Mouse (Mus musculus): ENCODE data around the gene Rpl9-ps1. TPM values are rescaled to one million over a fixed set of nuclear protein-coding genes. Genes with fewer than 3 reads are reported as not detected.

Rpl9-ps1 gene
- polyA plus RNA-seq, 1 experiment, result not detected

DNA sequence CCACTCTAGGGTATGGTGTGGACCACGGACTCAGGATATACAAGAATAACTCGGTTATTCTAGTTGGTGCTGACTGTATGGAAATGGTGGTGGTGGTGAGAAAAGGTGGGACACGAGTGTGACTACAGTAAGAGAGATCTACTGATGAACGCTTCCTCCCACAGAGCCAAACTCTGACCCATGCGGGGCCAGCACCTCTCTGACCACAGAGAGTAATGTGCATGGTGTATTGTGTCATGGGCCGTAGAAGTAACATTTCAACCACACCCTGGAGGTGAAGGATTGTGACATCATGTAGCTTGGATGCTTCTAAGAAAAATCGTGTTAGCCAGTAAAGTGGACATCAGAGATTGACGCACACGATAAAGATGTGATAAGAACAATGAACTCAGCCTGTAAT, 16.6 kb downstream of the Rpl9-ps1 start:
- Histone ChIP-seq H3K27me3 (ENCODE audit: control insufficient read depth, insufficient read depth, insufficient read length) (no peaks in the 10 kb centered on the region), H3K79me3 (ENCODE audit: low read depth) (no peaks in the 10 kb centered on the region), H3K79me2 (ENCODE audit: control insufficient read depth, insufficient read depth) (no peaks in the 10 kb centered on the region), H3K36me3 (ENCODE audit: control insufficient read depth, insufficient read depth) (no peaks in the 10 kb centered on the region), H3ac (ENCODE audit: control insufficient read depth, insufficient read length, low read depth) (no peak overlapping the region), H3K4me3 (ENCODE audit: insufficient read depth, poor library complexity, severe bottlenecking) (no peak overlapping the region)
- TF ChIP-seq FOSL1 (IDR thresholded peaks at IDR 0.05; ENCODE audit: insufficient read depth, low read length, poor library complexity, severe bottlenecking) (no peak), MYOG (IDR thresholded peaks at IDR 0.05; ENCODE audit: control insufficient read depth, extremely low read depth, insufficient read length) (no peak)

GRCm38 (mm10) chr11:83623586-83623985, 21.8 kb downstream of the Rpl9-ps1 start:
- H3K36me3 ChIP-seq (ENCODE audit: control insufficient read depth, insufficient read depth), result no peaks in the 10 kb centered on the region
- no peaks in the 10 kb centered on the region for H3K79me2 ChIP-seq (ENCODE audit: control insufficient read depth, insufficient read depth)
- H3ac ChIP-seq (ENCODE audit: control insufficient read depth, insufficient read length, low read depth), result no peak overlapping the region
- H3K27me3 ChIP-seq (ENCODE audit: control insufficient read depth, insufficient read depth, insufficient read length), result no peaks in the 10 kb centered on the region
- H3K4me3 ChIP-seq (ENCODE audit: insufficient read depth, poor library complexity, severe bottlenecking), result no peak overlapping the region
- no peaks in the 10 kb centered on the region for H3K79me3 ChIP-seq (ENCODE audit: low read depth)
- TF ChIP-seq CTCF (IDR thresholded peaks at IDR 0.05; ENCODE audit: control insufficient read depth, insufficient read depth, insufficient read length), result no peak
- TF ChIP-seq CEBPB (IDR thresholded peaks at IDR 0.05; ENCODE audit: low read depth), result peak; percentile 30

DNA sequence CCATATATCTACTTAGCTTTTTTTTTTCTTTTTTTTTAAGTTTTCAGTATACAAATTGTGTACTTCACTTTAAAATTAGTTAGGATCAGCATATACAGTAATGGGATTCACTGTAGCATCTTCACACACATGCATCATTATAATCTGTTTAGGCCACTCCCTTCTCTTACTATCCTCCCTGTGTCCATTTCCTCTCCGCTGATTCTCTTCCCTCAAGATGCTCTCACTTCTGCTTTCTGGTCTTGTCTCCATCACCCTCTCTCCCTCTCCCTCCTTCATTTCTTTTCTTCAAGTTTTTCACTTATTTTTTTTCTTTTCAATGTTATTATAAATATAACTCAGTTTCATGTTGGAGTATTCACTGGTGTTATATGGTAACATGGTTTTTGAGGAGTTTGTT, 26.4 kb downstream of the Rpl9-ps1 start:
- TF ChIP-seq FOSL1 (IDR thresholded peaks at IDR 0.05; ENCODE audit: insufficient read depth, low read length, poor library complexity, severe bottlenecking), result no peak
- TF ChIP-seq USF1 (IDR thresholded peaks at IDR 0.05; ENCODE audit: low read depth), result no peak
- TF ChIP-seq MAX (IDR thresholded peaks at IDR 0.05), result no peak
- TF ChIP-seq CEBPB (IDR thresholded peaks at IDR 0.05; ENCODE audit: low read depth), result no peak
- TF ChIP-seq CTCF (IDR thresholded peaks at IDR 0.05; ENCODE audit: control insufficient read depth, insufficient read depth, insufficient read length), result no peak
- no peak for TF ChIP-seq MYOG (IDR thresholded peaks at IDR 0.05; ENCODE audit: control insufficient read depth, extremely low read depth, insufficient read length)
- TF ChIP-seq MYOD1 (IDR thresholded peaks at IDR 0.05; ENCODE audit: control insufficient read depth, insufficient read length, low read depth), result no peak
- no peaks in the 10 kb centered on the region for H3K79me3 ChIP-seq (ENCODE audit: low read depth)

GRCm38 (mm10) chr11:83618238-83618637, 27.2 kb downstream of the Rpl9-ps1 start:
- no peaks in the 10 kb centered on the region for H3K79me2 ChIP-seq (ENCODE audit: control insufficient read depth, insufficient read depth)
- H3K27me3 ChIP-seq (ENCODE audit: control insufficient read depth, insufficient read depth, insufficient read length), result no peaks in the 10 kb centered on the region

More for the DNA sequence above, 26.4 kb downstream of the Rpl9-ps1 start:
- Histone ChIP-seq H3K36me3 (ENCODE audit: control insufficient read depth, insufficient read depth) (no peaks in the 10 kb centered on the region), H3K4me3 (ENCODE audit: insufficient read depth, poor library complexity, severe bottlenecking) (no peak overlapping the region), H3K79me2 (ENCODE audit: control insufficient read depth, insufficient read depth) (no peaks in the 10 kb centered on the region), H3ac (ENCODE audit: control insufficient read depth, insufficient read length, low read depth) (no peak overlapping the region), H3K27me3 (ENCODE audit: control insufficient read depth, insufficient read depth, insufficient read length) (no peaks in the 10 kb centered on the region)

GRCm38 (mm10) chr11:83616586-83616985, 28.8 kb downstream of the Rpl9-ps1 start:
- Histone ChIP-seq H3K79me2 (ENCODE audit: control insufficient read depth, insufficient read depth) (no peaks in the 10 kb centered on the region), H3K79me3 (ENCODE audit: low read depth) (no peaks in the 10 kb centered on the region), H3ac (ENCODE audit: control insufficient read depth, insufficient read length, low read depth) (no peak overlapping the region), H3K4me3 (ENCODE audit: insufficient read depth, poor library complexity, severe bottlenecking) (no peak overlapping the region), H3K36me3 (ENCODE audit: control insufficient read depth, insufficient read depth) (no peaks in the 10 kb centered on the region), H3K27me3 (ENCODE audit: control insufficient read depth, insufficient read depth, insufficient read length) (no peaks in the 10 kb centered on the region)
- TF ChIP-seq MYOG (IDR thresholded peaks at IDR 0.05; ENCODE audit: control insufficient read depth, extremely low read depth, insufficient read length) (no peak), MAX (IDR thresholded peaks at IDR 0.05) (no peak), FOSL1 (IDR thresholded peaks at IDR 0.05; ENCODE audit: insufficient read depth, low read length, poor library complexity, severe bottlenecking) (no peak), USF1 (IDR thresholded peaks at IDR 0.05; ENCODE audit: low read depth) (no peak), MYOD1 (IDR thresholded peaks at IDR 0.05; ENCODE audit: control insufficient read depth, insufficient read length, low read depth) (no peak), CEBPB (IDR thresholded peaks at IDR 0.05; ENCODE audit: low read depth) (no peak), CTCF (IDR thresholded peaks at IDR 0.05; ENCODE audit: control insufficient read depth, insufficient read depth, insufficient read length) (no peak)

More at GRCm38 (mm10) chr11:83618238-83618637, 27.2 kb downstream of the Rpl9-ps1 start:
- Histone ChIP-seq H3K4me3 (ENCODE audit: insufficient read depth, poor library complexity, severe bottlenecking) (no peak overlapping the region), H3K79me3 (ENCODE audit: low read depth) (no peaks in the 10 kb centered on the region), H3K36me3 (ENCODE audit: control insufficient read depth, insufficient read depth) (no peaks in the 10 kb centered on the region), H3ac (ENCODE audit: control insufficient read depth, insufficient read length, low read depth) (no peak overlapping the region)
- TF ChIP-seq MYOG (IDR thresholded peaks at IDR 0.05; ENCODE audit: control insufficient read depth, extremely low read depth, insufficient read length) (no peak), MAX (IDR thresholded peaks at IDR 0.05) (no peak), MYOD1 (IDR thresholded peaks at IDR 0.05; ENCODE audit: control insufficient read depth, insufficient read length, low read depth) (no peak), USF1 (IDR thresholded peaks at IDR 0.05; ENCODE audit: low read depth) (no peak), CEBPB (IDR thresholded peaks at IDR 0.05; ENCODE audit: low read depth) (no peak), CTCF (IDR thresholded peaks at IDR 0.05; ENCODE audit: control insufficient read depth, insufficient read depth, insufficient read length) (no peak), FOSL1 (IDR thresholded peaks at IDR 0.05; ENCODE audit: insufficient read depth, low read length, poor library complexity, severe bottlenecking) (no peak)

- no peaks in the 10 kb centered on the region for H3K36me3 ChIP-seq (ENCODE audit: control insufficient read depth, insufficient read depth)
- no peaks in the 10 kb centered on the region for H3K27me3 ChIP-seq (ENCODE audit: control insufficient read depth, insufficient read depth, insufficient read length)
- H3K4me3 ChIP-seq (ENCODE audit: insufficient read depth, poor library complexity, severe bottlenecking), result no peak overlapping the region
- no peaks in the 10 kb centered on the region for H3K79me3 ChIP-seq (ENCODE audit: low read depth)
- no peaks in the 10 kb centered on the region for H3K79me2 ChIP-seq (ENCODE audit: control insufficient read depth, insufficient read depth)
- no peak overlapping the region for H3ac ChIP-seq (ENCODE audit: control insufficient read depth, insufficient read length, low read depth)
- TF ChIP-seq MAX (IDR thresholded peaks at IDR 0.05), result no peak
- TF ChIP-seq USF1 (IDR thresholded peaks at IDR 0.05; ENCODE audit: low read depth), result no peak
- no peak for TF ChIP-seq CTCF (IDR thresholded peaks at IDR 0.05; ENCODE audit: control insufficient read depth, insufficient read depth, insufficient read length)
- no peak for TF ChIP-seq CEBPB (IDR thresholded peaks at IDR 0.05; ENCODE audit: low read depth)
- TF ChIP-seq MYOD1 (IDR thresholded peaks at IDR 0.05; ENCODE audit: control insufficient read depth, insufficient read length, low read depth), result no peak
- TF ChIP-seq MYOG (IDR thresholded peaks at IDR 0.05; ENCODE audit: control insufficient read depth, extremely low read depth, insufficient read length), result no peak
- no peak for TF ChIP-seq FOSL1 (IDR thresholded peaks at IDR 0.05; ENCODE audit: insufficient read depth, low read length, poor library complexity, severe bottlenecking)
Observed at GRCm38 (mm10) chr11:83610900-83611299, 34.5 kb downstream of the Rpl9-ps1 start.

Measured in C2C12 (cell line).